Mouse (Mus musculus) mouse embryonic stem cell (cell line): Measurements from ENCODE around the gene Tmem248.

Experiments
- in situ Hi-C, 2 experiments: fragments of 300-500 bp; cut with MboI; formaldehyde crosslinking; loops; 1 replicate in 1 of 2; 3 replicates in 1 of 2; pipeline ENCODE4 v1.14.3; 2019 to 2020; ENCODE audit warnings: low sequenced_read_pairs in 2 of 2, low pct_unique_long_range_greater_than_20kb in 1 of 2, mixed read lengths in 1 of 2; ENCODE audit not compliant: unreplicated experiment in 1 of 2

Tmem248 gene

DNA sequence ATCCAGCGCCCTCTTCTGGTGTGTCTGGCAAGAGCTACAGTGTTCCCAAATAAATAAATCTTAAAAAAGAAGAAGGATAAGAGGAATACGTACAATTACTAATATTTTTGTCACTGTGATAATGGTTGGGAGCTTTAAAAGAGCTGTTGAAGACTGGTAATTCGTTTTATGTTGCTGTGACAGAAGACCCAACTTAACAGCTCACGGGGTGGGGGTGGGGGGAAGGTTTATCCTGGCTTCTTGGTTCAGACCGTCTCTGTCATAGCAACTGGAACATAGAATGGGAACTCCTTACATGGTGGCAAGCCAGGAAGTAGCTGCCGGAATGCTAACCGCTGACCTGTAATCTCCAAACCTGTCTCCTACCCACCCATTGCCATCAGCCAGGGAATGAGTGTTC lies at the start of gene Tmem248:
Gene Tmem248 (plus strand): TSS at position 301 of the 400 bp plus-strand sequence.
- in situ Hi-C loops, result no loop called here

DNA sequence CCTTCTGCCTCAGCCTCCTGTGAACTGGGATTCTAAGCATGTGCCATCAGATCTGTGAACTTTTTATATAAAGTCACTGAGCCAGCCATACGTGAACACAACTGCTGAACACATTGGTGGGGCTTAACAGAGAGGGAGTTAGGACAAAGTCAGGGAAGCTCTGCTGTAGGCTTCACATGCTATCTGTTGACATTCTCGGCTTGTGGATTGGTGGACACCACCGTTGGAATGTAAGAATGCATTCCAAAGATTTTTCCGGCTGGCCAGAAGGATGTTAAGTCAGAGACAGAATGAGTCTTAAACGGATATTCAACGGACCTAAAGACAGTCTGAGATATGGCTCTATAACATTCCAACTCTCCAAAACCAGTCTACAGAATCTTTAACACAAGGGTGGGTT lies 47.8 kb upstream of the Tmem248 start:
- in situ Hi-C loops, result no loop called here

DNA sequence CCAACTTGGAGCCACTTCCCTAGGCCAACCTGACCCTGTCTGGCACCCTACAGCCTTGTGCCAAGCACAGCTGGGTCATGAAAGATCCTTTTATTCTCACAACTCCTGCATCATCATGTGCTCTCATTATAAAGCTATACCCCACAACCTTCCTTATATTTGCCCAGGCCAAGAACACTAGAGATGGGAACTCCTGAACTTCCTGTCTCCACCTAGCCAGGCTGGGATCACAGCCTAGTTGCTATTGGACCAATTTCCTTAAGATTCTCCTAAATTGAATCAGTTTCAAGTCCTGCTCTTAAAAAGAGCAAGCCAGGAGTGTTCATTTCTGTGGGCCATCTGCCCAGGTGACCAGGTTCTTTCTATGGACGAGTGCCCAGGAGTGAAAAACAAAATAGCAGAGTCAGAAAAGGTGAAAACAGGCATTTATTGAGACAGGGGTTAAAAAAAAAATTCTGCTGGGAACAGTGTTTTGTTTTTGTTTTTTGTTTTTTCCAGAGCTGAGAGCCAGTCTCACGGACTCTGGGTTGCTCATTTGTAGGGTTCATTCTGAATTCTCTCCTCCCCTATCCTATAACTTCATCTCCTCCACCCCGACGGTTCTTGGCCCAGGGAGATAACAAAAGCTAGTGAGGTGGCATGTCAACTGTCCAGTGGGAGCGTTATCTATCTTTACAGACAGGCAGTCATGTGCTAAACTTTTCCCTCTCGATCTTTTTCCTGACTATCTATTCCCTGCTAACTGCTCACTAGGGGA lies 46.0 kb upstream of the Tmem248 start:
- in situ Hi-C loops, result no loop called here

DNA sequence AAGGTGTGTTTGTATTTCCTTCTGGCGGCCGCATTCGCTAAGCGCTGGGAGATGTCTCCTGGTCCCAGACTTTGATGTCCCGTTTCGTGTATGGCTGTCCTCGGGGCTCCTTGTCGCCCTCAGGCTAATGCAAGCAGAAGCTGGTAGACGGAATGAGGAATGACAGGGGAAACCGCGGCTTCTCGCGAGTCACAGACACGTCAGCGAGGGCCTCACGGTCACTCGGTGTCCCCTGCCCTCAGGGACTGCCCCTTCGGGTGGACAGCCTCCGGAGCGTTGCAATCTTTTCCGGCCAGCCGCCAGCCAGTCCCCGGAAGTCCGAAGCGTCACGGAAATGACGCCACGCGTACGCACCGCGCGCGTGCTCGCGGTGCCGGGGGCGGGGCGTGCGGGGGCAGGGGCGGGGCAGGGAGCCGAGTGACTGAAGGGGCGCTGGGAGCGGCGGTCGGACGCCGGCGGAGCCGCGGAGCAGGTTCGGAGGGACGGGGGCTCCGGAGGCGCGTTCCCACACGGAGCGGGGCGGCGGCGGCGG lies 45.4 kb upstream of the Tmem248 start, which contains the start of gene Rabgef1:
Gene Rabgef1 (plus strand): TSS at position 376 of the 532 bp plus-strand sequence.
- in situ Hi-C loops, result no loop called here

DNA sequence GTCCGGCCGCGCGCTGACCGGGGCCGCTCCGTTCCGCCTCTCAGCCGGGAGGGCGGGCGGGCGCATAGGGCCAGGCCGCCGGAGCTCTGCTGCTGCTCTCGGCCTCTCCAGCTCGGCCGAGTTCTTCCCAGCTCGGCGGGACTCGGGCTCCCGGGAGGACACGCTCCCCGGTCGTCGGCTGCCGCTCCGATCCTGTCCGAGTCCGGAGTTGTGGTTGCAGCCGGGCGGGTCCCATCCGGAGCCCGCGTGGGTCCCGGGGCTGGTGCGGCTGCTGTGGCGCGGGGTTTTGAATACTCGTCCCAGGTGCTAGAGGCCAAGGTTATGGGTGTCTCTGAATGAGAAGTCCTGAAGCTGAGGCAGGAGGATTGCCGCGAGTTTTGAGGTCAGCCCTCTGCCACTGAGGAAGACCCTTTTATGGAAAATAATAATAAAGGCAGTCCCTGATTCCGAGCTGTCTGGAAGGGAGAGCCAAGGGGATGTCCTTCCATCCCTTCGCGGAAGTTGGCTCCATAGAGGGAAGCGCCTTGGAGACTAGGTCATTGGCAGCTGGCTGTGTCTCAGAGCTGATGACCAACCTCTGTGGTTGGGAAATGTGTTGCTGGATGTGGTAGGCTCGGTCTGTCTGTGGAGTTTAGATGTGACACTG lies 44.8 kb upstream of the Tmem248 start:
- in situ Hi-C loops, result no loop called here

DNA sequence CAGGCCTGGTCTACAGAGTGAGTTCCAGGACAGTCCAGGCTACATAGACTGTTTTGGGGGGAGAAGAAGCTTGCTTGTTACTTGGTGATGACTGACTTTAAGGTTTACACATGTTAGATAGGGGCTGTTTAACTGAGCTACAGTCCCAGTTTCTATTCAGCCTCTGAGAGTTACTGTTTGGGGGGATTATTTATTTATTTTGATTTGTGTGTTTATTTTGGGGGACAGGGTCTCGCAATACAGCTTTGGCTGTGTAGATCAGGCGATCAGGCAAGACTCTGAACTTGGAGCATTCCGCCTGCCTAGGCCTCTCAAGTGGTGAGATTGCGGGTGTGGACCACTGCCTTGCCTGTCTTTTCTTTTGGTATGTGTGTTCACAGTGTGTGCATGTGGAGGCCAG lies 43.9 kb upstream of the Tmem248 start:
- in situ Hi-C loops, result no loop called here

DNA sequence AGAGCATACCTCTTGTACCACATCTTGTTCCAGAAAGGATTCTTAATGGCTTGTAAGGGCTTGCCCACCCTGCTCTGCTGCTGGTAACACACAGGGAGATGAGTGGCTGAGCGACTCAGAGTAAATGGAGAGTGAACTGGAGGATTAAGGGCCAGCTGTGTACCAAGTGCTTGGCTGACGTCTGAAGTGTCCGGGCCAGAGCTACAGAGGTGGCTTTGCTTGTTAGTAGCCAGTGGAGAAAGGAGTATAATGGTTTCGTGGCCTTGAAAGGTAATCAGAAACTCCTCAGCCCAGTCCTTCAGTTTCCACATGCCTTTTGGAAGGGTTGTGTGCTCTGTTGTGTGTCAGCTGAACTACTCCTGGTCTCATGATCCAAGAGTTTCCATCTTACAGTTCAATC lies 39.0 kb upstream of the Tmem248 start:
- in situ Hi-C loops, result no loop called here

DNA sequence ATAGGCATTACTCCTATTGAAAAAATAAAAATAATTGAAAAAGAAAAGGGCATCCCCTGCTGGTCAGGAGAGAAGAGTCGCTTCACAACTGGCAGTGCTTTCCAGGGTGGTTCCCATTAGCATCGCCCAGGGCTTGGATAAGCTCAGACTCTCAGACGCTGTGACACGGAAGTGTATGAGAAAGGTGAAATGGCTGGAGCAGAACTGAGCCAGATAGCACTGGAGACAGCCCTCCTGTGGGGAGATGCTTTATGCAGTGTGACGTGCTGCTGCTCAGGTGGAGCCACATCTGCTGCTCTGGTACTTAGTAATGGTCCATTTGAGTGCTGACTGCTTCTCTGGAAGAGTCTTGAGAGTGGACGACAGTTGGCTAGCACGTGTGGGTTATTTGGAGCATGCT lies 36.5 kb upstream of the Tmem248 start:
- in situ Hi-C loops, result no loop called here

DNA sequence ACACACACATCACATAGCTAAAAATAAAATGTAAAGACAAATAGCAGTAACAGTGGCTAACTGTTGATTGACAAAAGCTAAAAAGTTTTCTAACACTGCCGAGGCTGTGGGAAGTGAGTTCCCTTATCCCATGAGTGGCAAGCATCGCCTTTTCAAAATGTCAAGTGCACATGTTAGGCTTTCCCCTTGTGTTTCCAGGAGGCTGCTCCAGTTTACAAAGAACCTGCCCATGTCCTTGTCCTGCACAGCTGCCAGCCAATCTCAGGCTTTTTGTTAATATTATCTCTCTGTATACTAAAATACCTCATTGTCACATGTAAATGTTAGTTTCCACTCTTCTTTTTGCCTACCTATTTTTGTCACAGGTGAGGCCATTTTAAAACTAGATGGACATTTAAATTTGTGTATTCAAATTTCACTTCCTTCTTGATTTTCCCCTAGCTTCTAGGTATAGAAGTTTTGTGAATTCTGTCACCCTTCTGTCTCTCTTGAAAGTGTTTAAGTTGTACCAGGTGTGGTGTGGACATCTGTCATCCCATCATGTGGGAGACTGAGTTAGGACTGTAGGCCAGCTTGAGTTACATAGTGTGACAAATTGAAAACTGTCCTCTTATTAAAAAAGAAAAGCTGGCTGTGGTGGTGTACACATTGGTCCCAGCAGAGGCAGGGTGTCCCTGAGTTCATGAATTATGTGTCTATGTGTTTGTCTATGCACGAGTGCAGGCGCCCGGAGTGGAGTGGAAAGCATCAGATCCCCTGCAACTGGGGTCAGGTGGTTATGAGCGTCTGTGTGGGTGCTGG lies 34.9 kb upstream of the Tmem248 start:
- in situ Hi-C loops, result no loop called here

DNA sequence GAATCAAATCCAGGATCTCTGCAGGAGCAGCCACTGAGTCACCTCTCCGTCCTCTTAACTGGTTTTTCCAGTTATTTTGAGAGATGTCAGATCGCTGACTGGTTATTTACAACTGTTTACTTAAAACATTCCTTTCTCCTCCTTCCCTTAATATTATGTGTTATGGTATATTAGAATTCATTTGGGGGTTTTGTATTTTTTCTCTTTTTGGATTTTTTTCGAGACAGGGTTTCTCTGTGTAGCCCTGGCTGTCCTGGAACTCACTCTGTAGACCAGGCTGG lies 34.4 kb upstream of the Tmem248 start:
- in situ Hi-C loops, result no loop called here

DNA sequence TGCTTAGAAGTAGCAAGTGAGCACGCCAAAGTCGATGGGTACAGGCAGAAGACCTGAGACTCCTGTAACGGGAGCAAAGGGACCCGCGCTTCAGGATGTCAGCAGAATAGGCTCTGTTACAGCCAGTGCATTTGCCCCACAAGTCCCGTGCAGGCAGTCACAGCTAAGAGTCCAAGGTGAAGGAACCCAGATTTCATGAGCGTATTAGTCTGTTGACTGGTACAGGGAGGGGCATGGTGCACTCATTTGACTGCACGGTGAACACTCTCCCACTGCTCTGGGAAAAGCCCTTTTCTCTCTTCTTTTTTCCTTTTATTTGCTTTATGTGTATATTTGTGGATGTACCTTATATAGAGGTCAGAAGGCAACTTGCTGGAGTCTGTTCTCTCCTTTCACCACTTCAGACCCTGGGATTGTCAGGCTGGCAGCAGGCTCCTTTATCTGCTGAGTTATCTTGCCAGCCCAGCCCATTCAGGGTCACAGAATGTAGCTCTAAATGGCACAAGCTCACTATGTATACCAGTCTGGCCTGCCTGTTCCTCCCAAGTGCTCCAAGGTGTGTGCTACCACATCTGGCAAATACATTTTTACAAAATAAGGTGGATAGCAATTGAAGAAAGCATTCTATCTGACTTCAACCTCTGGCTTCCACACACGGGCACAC lies 32.6 kb upstream of the Tmem248 start:
- in situ Hi-C loops, result no loop called here

DNA sequence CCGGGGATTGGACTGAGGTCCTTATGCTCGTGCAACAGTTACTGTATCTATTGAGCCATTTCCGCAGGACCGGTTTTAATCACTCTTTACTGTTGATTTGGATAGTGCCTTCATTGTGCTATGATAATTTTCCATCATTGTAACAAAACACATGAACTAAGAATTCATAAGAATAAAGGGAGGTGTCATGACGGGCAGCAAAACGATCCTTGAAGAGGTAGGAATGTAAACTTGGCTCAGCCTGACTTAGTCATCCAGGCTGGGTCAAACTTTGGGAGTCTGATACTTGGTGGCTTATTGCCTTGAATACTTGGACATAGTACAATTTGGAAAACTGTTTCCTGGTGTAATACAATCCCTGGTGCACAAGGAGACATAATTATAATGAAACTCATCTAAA lies 31.6 kb upstream of the Tmem248 start:
- in situ Hi-C loops, result no loop called here

DNA sequence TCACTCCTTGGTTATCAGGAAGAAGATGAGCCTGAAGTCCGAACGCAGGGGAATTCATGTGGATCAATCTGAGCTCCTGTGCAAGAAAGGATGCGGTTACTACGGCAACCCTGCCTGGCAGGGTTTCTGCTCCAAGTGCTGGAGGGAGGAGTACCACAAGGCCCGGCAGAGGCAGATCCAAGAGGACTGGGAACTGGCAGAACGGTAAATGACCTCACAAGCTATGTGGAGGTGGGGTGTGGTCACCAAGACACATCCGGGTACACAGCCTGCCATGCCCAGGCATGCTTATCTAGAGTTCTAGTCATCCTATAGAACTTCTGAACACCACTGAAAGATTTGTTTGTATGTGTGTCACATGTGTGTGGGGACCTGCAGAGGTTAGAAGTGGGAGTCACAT lies 29.5 kb upstream of the Tmem248 start:
- in situ Hi-C loops, result no loop called here

DNA sequence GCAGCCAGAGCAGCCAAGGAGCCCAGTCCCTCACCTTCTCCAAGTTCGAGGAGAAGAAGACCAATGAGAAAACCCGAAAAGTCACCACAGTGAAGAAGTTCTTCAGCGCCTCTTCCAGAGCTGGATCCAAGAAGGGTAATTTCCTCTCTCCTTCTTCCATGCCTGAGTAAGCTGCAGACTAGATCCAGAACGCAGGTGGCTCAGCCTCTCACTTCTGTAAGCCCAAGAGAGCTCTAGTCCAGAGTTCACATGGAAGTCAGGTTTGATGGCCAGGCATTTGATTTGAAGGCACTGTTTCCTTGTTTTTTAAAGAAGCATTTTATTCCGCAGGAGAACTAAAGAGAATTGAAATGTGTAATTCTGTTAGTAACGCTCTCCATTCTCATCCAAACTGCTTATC lies 26.0 kb upstream of the Tmem248 start:
- in situ Hi-C loops, result no loop called here

DNA sequence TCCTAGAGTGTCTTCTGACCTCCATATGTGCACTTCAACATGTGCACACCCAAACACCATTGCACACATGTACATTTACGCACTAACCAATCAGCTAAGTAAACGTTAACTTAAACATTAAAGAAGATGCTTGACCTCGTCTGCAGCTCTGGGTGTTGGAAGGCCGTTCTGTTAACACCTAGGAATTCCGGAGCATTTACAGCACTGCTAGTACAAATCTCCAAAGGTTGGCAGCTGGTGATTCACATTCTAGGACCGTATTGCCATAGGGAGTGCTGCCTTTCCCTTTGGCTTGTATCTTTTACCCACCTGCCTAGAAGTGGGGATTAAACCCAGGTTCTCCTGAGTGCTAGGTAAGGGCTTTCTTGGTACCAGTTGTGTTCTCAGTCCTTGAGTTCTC lies 25.0 kb upstream of the Tmem248 start:
- in situ Hi-C loops, result no loop called here

DNA sequence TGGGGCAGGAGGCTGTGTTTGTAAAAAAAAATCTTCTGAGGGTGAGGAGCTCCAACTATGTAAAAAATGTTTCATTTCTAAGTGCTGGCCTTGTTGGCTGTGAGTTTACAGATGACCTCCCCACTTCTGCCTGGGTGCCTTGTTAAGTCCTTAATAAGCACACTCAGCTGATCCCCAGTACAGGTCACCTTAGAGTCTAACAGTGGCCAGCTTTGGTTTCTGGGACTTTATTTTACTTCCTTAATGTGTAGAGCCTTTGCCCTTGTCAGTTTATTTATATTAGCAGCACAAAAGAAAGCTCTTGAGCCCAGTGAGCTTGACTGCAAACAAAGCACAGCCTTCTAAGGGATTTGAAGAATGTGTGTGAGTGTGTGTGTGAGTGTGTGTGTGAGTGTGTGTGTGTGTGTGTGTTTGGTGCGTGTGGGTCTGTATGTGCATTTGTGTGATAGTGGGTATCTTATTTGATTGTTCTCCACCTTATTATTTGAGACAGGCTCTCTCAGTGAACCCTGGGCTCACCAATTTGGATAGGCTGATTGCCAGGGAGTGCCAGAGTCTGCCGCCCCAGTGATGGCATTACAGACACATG lies 24.4 kb upstream of the Tmem248 start:
- in situ Hi-C loops, result no loop called here

DNA sequence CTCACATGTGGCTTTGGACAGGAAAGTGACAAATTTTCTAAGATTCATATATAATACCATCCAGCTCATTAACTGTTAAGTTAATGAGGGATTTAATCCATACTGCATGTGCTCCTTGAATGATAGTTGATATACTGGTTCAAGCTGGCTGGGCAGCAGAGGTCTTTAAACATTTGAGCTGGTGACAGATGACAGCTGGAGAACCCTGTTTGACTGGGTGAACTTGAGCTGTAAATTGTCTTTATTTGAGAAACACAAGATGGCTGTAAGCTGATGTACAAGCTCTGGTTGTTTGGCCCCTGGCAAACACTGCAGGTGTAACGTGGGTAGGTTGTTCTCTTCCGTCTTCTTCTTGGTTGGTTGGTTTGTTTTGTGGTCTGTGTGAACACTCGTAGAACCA lies 23.1 kb upstream of the Tmem248 start:
- in situ Hi-C loops, result no loop called here

DNA sequence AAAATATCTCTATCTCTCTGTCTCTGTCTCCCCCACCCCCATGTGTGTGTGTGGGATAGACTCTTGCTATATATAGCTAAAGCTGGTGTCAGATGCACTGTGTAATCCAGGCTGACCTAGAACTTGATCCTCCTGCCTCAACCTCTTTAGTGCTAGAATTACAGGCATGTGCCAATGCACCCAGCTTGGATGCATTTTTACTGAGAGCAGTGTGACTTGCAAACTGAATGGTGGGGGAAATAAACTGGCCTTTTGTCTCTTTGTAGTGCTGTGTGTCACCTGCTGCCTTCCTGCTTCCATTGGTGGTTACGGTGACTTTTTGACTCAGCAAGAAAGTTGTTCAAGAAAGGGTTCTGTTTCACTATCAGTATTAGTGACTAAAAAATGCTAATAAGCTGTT lies 20.6 kb upstream of the Tmem248 start:
- in situ Hi-C loops, result no loop called here

DNA sequence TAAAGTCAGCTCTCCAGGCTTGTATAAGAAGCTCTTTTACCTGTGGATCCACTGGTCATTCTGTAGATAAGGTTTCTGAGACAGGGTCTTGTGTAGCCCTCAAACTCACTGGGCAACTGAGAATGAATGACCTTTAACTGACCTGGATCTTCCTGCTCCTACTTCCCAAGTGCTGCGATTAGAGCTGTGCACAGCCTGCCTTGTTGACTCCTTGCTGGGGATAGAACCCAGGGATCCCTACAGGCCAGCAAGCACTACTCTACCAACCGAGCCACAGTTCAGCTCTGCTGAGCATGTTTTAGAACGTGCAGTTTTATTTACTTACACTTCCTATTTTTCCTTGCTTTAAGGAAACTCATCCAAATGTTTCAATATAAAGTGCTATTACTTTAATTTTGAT lies 19.4 kb upstream of the Tmem248 start:
- in situ Hi-C loops, result no loop called here
